Mouse (Mus musculus) CD4-positive helper T cell, adult 2 months (primary cell): Measurements from ENCODE around the gene Trim26.

Source experiments
- DNase-seq: peaks from one replicate; pipeline ENCODE4 v3.0.0-alpha.2; 2012; ENCODE audit warnings: low read depth, missing footprints, low spot score

Gene Trim26

DNA sequence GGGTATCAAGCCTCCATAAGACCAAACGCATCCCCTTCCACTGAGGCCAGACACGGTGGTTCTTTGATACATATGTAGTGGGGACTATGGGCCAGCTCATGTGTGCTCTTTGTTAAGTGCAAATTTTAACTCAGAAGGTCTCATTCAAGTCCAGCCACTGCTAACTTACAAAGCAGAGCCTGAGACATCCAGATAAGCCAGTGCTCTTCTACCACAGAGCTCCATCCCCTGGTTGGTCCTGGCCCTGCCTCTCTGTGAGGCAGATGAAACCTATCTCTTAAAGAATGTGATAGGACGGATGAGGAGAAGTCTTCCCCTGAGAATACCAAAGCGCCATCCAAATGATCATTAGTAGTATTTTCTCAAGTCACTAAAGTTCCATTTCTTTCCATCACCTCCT, 62.4 kb downstream of the Trim26 start:
- no peak for DNase-seq

DNA sequence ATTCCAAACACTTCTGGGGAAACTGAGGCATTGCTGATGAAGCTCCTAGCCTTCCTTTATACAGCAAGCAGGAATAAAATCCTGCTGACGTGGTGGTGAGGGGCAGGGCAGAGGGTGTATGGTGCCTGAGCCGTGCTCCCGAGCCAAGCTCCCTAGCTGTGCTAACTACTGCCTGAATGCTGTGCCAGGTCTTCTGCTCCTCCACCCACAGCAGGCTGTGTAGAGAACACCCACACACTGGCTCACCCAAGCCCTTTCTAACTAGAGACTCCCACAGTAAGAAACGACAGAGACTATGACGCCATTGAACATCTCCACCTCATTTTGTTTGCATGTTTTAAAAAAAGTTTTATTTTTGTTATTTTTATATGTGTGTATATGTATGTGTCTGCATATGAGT, 63.1 kb downstream of the Trim26 start:
- DNase-seq: no peak

DNA sequence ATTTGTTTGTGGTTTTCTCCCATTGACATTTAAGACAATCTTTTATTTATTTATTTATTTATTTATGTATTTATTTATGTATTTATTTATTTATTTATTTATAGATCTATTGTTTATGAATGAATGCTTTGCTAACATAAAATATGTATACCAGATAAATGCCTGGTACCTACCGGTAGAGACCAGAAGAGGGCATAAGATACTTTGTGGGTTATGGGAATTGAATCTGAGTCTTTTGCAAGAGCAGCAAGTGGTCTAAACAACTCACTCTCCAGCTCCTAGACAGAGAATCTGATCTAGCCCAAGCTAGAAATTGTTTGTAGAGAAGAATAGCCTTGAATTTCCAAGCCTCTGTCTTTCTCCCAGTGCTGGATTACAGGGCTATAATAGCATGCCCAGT, 63.8 kb downstream of the Trim26 start:
- DNase-seq: no peak

DNA sequence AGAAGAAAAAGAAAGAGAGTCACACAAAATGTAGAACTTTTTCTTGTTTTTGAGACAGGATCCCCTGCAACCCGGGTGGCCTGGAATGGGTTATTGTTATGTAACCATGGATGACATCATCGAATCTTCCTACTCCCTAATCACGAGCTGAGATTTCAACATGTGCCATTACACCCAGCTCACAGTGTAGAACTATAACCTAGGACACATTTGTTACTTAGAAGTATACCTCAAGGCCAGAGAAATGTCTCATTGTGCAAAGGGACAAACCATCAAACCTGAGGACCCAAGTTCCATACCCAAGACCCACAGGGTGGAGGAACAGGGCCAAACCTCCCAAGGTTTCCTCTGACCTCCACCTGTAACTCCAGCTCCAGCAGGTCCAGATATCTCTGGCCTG, 66.7 kb downstream of the Trim26 start:
- no peak for DNase-seq

DNA sequence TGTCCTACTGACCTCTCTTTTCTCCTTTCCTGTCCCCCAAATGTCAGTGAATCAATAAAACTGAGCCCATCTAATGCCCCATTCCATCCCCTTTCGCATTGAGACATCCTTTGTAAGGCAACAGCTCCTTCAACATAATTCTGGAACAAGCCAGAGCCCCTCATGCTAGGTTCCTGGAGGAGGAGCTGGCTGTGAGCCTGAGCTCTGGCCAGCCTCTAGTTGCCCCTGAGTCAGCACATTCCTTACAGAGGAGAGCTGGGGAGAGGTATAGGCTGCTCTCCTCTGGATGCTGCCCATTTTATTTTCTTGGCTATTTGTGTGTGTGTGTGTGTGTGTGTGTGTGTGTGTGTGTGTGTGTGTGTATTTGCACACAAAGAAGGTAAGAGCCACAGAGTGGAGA, 71.3 kb downstream of the Trim26 start:
- DNase-seq: no peak
